Mouse (Mus musculus): ENCODE measurements around the gene Neurl3.

DNA sequence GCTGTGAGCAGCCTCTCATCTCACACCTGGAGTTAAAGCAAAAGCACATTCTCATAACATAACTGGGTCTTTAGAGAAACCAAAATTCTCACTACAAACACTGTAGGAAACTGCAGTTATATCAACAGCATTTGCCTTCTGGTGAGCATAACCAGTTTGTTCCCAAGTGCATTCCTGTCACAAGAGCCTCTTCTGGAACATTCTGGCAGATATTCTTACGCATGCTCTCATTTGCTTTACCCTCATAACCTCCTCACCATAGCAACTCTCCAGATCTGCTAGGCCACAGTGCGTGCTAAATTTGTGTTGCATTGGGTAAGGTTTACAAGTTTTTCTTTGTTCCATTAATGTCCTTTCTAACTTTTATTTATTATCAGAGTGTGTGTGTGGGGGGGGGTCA lies 15.2 kb downstream of the Neurl3 start:
- TF ChIP-seq TAL1 (IDR thresholded peaks at IDR 0.05; ENCODE audit: low read length) = no peak
- TF ChIP-seq GATA1 (IDR thresholded peaks at IDR 0.05; ENCODE audit: low read length) = no peak

Data from erythroblast, embryonic 14.5 days (primary cell).